Mouse (Mus musculus): ENCODE measurements around the gene Ubald1. TPM values are rescaled to one million over a fixed set of nuclear protein-coding genes. Genes with fewer than 3 reads are reported as not detected.

Ubald1 gene
- total RNA-seq, 2 experiments from 2014 or later, result 96.1 to 98.1 TPM

Other genes starting within 250 kb of the Ubald1 start
- 1 to 10 TPM; 4.5 to 5.3 TPM for gene Vasn, start 240.4 kb downstream of the Ubald1 start, total RNA-seq (2021)
- 10 to 100 TPM; 66.1 to 66.9 TPM for gene Dnaja3, start 240.3 kb downstream of the Ubald1 start, total RNA-seq (2021)
- 10 to 100 TPM; 79.0 to 95.7 TPM for gene Coro7, start 200.5 kb downstream of the Ubald1 start, total RNA-seq (2021)
- 10 to 100 TPM; 17.7 to 18.0 TPM for gene Nmral1, start 161.0 kb downstream of the Ubald1 start, total RNA-seq (2021)
- 100 to 1,000 TPM in 1 of 2 experiments, 10 to 100 TPM in 1; 94.2 to 105 TPM for gene Hmox2, start 154.0 kb downstream of the Ubald1 start, total RNA-seq (2021)
- gene Cdip1, start 90.0 kb downstream of the Ubald1 start, total RNA-seq (2021), result 100 to 1,000 TPM; 241 to 246 TPM
- gene 4930562C15Rik, start 44.9 kb downstream of the Ubald1 start, total RNA-seq (2021), result not detected
- gene Mgrn1, start 5.9 kb upstream of the Ubald1 start, total RNA-seq (2021), result 100 to 1,000 TPM; 214 to 215 TPM
- 10 to 100 TPM; 73.0 to 78.3 TPM for gene Nudt16l1, start 58.4 kb upstream of the Ubald1 start, total RNA-seq (2021)
- gene Anks3, start 83.9 kb upstream of the Ubald1 start, total RNA-seq (2021), result 10 to 100 TPM; 70.2 to 71.8 TPM
- gene Sept12, start 117.5 kb upstream of the Ubald1 start, total RNA-seq (2021), result not detected
- gene Smim22, start 127.0 kb upstream of the Ubald1 start, total RNA-seq (2021), result not detected
- gene Rogdi, start 133.2 kb upstream of the Ubald1 start, total RNA-seq (2021), result 100 to 1,000 TPM; 348 to 357 TPM
- gene Glyr1, start 169.5 kb upstream of the Ubald1 start, total RNA-seq (2021), result 100 to 1,000 TPM; 139 to 143 TPM
- gene Ubn1, start 169.7 kb upstream of the Ubald1 start, total RNA-seq (2021), result 10 to 100 TPM; 43.3 to 43.7 TPM